Mouse (Mus musculus) retina, postnatal 1 day (tissue): Measurements from ENCODE around the gene Tmem179b.

Experiments used
- DNase-seq: peaks from one replicate; pipeline ENCODE4 v3.0.0-alpha.2; 2012

The Tmem179b gene

GRCm38 (mm10) chr19:8774086-8774835 lies at the start of gene Tmem179b:
Gene Tmem179b (minus strand): TSS chr19:8774467.
- peak; percentile 97 for DNase-seq

GRCm38 (mm10) chr19:8822696-8823095 lies 48.4 kb upstream of the Tmem179b start:
- no peak for DNase-seq

- DNase-seq = no peak
Measured at GRCm38 (mm10) chr19:8821146-8821545, 46.9 kb upstream of the Tmem179b start.

- DNase-seq = no peak
Measured at GRCm38 (mm10) chr19:8820424-8820956, 46.2 kb upstream of the Tmem179b start.

- peak; percentile 99 for DNase-seq
Measured at GRCm38 (mm10) chr19:8819596-8820423, 45.5 kb upstream of the Tmem179b start, which contains the start of gene Hnrnpul2. Gene Hnrnpul2 (plus strand): TSS chr19:8820010.

- DNase-seq = peak; percentile 100
Measured at GRCm38 (mm10) chr19:8818801-8819595, 44.7 kb upstream of the Tmem179b start, which contains the start of gene Ttc9c. Gene Ttc9c (minus strand): TSS chr19:8819333.

GRCm38 (mm10) chr19:8818301-8818798 lies 44.1 kb upstream of the Tmem179b start:
- DNase-seq = no peak

- peak; percentile 82 for DNase-seq
Measured at GRCm38 (mm10) chr19:8817001-8817400, 42.7 kb upstream of the Tmem179b start.

- peak; percentile 61 for DNase-seq
Measured at GRCm38 (mm10) chr19:8815812-8816211, 41.5 kb upstream of the Tmem179b start.

- no peak for DNase-seq
Measured at GRCm38 (mm10) chr19:8806810-8807209, 32.5 kb upstream of the Tmem179b start.

GRCm38 (mm10) chr19:8803879-8804660 lies 29.8 kb upstream of the Tmem179b start:
- no peak for DNase-seq

- no peak for DNase-seq
Measured at GRCm38 (mm10) chr19:8803204-8803780, 29.0 kb upstream of the Tmem179b start.

GRCm38 (mm10) chr19:8802130-8802821 lies 28.0 kb upstream of the Tmem179b start, which contains the start of gene Zbtb3:
Gene Zbtb3 (plus strand): TSS chr19:8802555.
- peak; percentile 99 for DNase-seq

- no peak for DNase-seq
Measured at GRCm38 (mm10) chr19:8798947-8799315, 24.7 kb upstream of the Tmem179b start.

- peak; percentile 95 for DNase-seq
Measured at GRCm38 (mm10) chr19:8798264-8798946, 24.1 kb upstream of the Tmem179b start, which contains the start of gene Polr2g. Gene Polr2g (minus strand): TSS chr19:8798577.

- no peak for DNase-seq
Measured at GRCm38 (mm10) chr19:8790171-8790570, 15.9 kb upstream of the Tmem179b start.

- DNase-seq = no peak
Measured at GRCm38 (mm10) chr19:8789171-8789570, 14.9 kb upstream of the Tmem179b start.

- DNase-seq = peak; percentile 80
Measured at GRCm38 (mm10) chr19:8788521-8788920, 14.3 kb upstream of the Tmem179b start.

GRCm38 (mm10) chr19:8786008-8786781 lies 11.9 kb upstream of the Tmem179b start, which contains the start of gene Taf6l:
Gene Taf6l (minus strand): TSS chr19:8786417.
- DNase-seq = peak; percentile 97
